Mouse (Mus musculus) small intestine, adult 2 months (tissue): ENCODE data around the gene Irf1. TPM values are rescaled to one million over a fixed set of nuclear protein-coding genes. Genes with fewer than 3 reads are reported as not detected.

Experiments used
- H3K27ac ChIP-seq: fragments of 200-500 bp; 2 replicates; pipeline ENCODE4 v1.5.1; 2012; ENCODE audit warnings: low read depth, low read length, control low read depth, inconsistent platforms; ENCODE audit not compliant: insufficient read depth
- H3K27me3 ChIP-seq: fragments of 200-500 bp; 2 replicates; pipeline ENCODE4 v1.6.1; 2012; ENCODE audit warnings: mild to moderate bottlenecking, moderate library complexity, low read length, inconsistent platforms; ENCODE audit not compliant: control insufficient read depth, insufficient read depth
- H3K36me3 ChIP-seq: fragments of 200-500 bp; 2 replicates; pipeline ENCODE4 v1.6.1; 2012; ENCODE audit warnings: mild to moderate bottlenecking, low read length, control low read depth, inconsistent platforms; ENCODE audit not compliant: control insufficient read depth, insufficient read depth
- H3K4me1 ChIP-seq: fragments of 200-500 bp; 2 replicates; pipeline ENCODE4 v1.6.1; 2012; ENCODE audit warnings: low read length, inconsistent platforms, mixed read lengths; ENCODE audit not compliant: control insufficient read depth, insufficient read depth, insufficient read length
- H3K4me3 ChIP-seq: fragments of 200-500 bp; 2 replicates; pipeline ENCODE4 v1.5.1; 2012; ENCODE audit warnings: low read depth, mild to moderate bottlenecking, control low read depth, inconsistent platforms, low read length, moderate library complexity
- CTCF ChIP-seq: fragments of 200-500 bp; IDR thresholded peaks from 2 replicates; pipeline ENCODE4 v1.5.1; 2012; ENCODE audit warnings: low read depth, mild to moderate bottlenecking, control low read depth, inconsistent platforms, low read length, moderate library complexity, mixed read lengths; ENCODE audit not compliant: insufficient replicate concordance, insufficient read length; ENCODE audit errors: extremely low read depth
- POLR2A ChIP-seq: fragments of 200-500 bp; IDR thresholded peaks from 2 replicates; pipeline ENCODE4 v1.6.1; 2012; ENCODE audit warnings: low read depth, mild to moderate bottlenecking, control low read depth, inconsistent platforms, low read length, moderate library complexity
- WGBS: fragments of 180-500 bp; shearing (Covaris S2); methylation state at CpG from one replicate; pipeline ENCODE4 v1.1.7; 2018; 5-methylcytosine and 5-hydroxymethylcytosine counted together
- polyA plus RNA-seq: library from polyadenylated mRNA; depleted of rRNA; stranded (reverse); fragments of >200 nt; gene quantifications from 2 replicates; pipeline ENCODE4 v1.2.3, GENCODE M21; 2012

Irf1 gene
- polyA plus RNA-seq, 1 experiment: 233 TPM

- H3K4me3 ChIP-seq: no peak overlapping the region
- H3K4me1 ChIP-seq: peaks cover 51% of the 10 kb centered on the region
- no peaks in the 10 kb centered on the region for H3K27me3 ChIP-seq
- TF ChIP-seq POLR2A (no peak), CTCF (no peak)
- H3K27ac ChIP-seq: peak overlapping the region; percentile 99
- no peaks in the 10 kb centered on the region for H3K36me3 ChIP-seq
- WGBS: 53% methylated on average over 5 of the region's 5 CpGs
Measured at GRCm38 (mm10) chr11:53764581-53764980, 5.2 kb upstream of the Irf1 start.

DNA sequence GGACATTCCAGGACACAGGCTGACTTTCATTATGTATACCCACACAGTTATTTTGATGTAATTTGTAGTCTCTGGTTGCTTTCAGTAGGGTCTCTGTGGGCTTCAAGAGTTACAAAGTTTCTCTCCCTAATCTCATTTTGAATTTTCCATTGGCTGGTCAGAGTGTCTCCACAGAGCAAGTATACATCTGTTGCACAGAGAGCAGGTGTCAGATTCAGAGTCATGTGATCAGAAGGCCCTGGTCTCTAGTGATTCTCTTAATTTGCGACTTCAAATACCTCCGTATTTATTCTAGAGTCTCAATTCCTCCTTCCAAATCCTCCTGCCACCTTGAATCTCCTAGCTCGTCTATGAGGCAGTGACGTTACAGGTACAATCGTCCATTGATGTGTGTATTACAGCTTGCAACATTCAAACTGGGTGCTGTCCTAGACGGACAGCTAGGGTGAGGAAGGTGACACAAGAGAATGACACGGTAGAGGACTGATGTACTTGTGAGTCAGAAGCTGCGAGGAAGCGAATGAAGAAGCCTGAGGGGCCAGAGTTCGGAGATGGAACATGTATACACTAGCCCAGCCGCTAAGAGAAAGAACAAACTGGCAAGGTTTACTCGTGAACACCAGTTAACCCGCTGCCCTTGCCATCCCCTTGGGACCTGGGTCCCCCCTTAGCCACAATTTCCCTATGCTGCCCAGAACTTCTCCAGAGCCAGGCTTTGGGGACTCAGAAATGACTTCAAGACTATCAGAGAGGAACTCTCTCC is 1.2 kb upstream of the Irf1 start:
- no peak for TF ChIP-seq POLR2A
- TF ChIP-seq CTCF: no peak
- H3K27me3 ChIP-seq: no peaks in the 10 kb centered on the region
- H3K4me1 ChIP-seq: peaks cover 30% of the 10 kb centered on the region
- 82% methylated on average over 13 of the region's 13 CpGs for WGBS
- H3K4me3 ChIP-seq: no peak overlapping the region
- peak overlapping the region; percentile 89 for H3K27ac ChIP-seq
- H3K36me3 ChIP-seq: peaks cover 23% of the 10 kb centered on the region

- Histone ChIP-seq H3K27me3 (no peaks in the 10 kb centered on the region), H3K36me3 (peaks cover 29% of the 10 kb centered on the region), H3K4me3 (peak overlapping the region; percentile 90), H3K4me1 (peaks cover 34% of the 10 kb centered on the region; the same call in 1 of the 2 replicates), H3K27ac (peak overlapping the region; percentile 89)
- no peak for TF ChIP-seq POLR2A
- no peak for TF ChIP-seq CTCF
- 47% methylated on average over 12 of the region's 12 CpGs for WGBS
Measured at GRCm38 (mm10) chr11:53769185-53769576, 633 bp upstream of the Irf1 start.

GRCm38 (mm10) chr11:53770125-53770791 is 444 bp downstream of the Irf1 start:
- TF ChIP-seq POLR2A (peak; percentile 40; the same call in 1 of the 2 replicates), CTCF (no peak)
- WGBS: under 1% methylated on average over 66 of the region's 75 CpGs
- peaks cover 37% of the 10 kb centered on the region for H3K4me1 ChIP-seq
- peaks cover 40% of the 10 kb centered on the region for H3K36me3 ChIP-seq
- H3K27me3 ChIP-seq: no peaks in the 10 kb centered on the region
- peak overlapping the region; percentile 90 for H3K4me3 ChIP-seq
- H3K27ac ChIP-seq: peak overlapping the region; percentile 100

- H3K4me1 ChIP-seq: peaks cover 35% of the 10 kb centered on the region
- H3K4me3 ChIP-seq: peak overlapping the region; percentile 90
- H3K27ac ChIP-seq: peak overlapping the region; percentile 100
- peaks cover 49% of the 10 kb centered on the region for H3K36me3 ChIP-seq
- TF ChIP-seq POLR2A: peak; percentile 12; the same call in 1 of the 2 replicates
- TF ChIP-seq CTCF: no peak
- no peaks in the 10 kb centered on the region for H3K27me3 ChIP-seq
- 12% methylated on average over 11 of the region's 11 CpGs for WGBS
Measured at GRCm38 (mm10) chr11:53771001-53771744, 1.4 kb downstream of the Irf1 start.

DNA sequence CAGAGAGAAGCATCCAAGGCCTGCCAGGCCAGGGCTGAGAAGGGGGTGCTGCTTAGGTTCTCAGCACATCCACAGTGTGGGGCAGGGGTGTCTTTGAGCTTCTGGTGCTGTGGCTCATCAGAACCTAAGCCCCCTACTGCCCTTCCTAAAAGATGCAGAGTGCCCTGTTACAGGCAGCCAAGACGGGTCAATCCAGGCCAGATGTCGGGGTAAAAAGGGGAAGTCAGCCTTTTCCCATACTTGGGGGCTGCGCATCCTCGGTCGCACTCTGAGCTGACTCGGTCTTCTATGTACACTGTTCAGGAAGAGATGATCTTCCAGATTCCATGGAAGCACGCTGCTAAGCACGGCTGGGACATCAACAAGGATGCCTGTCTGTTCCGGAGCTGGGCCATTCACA is 2.7 kb downstream of the Irf1 start:
- H3K36me3 ChIP-seq: peaks cover 62% of the 10 kb centered on the region
- no peak for TF ChIP-seq POLR2A
- no peak for TF ChIP-seq CTCF

More for the DNA sequence above, 2.7 kb downstream of the Irf1 start:
- Histone ChIP-seq H3K27me3 (no peaks in the 10 kb centered on the region), H3K4me3 (peak overlapping the region; percentile 66), H3K4me1 (peaks cover 41% of the 10 kb centered on the region), H3K27ac (peak overlapping the region; percentile 78)
- WGBS: 54% methylated on average over 9 of the region's 9 CpGs
